Mouse (Mus musculus): ENCODE measurements around the gene Txn2.

Txn2 gene

DNA sequence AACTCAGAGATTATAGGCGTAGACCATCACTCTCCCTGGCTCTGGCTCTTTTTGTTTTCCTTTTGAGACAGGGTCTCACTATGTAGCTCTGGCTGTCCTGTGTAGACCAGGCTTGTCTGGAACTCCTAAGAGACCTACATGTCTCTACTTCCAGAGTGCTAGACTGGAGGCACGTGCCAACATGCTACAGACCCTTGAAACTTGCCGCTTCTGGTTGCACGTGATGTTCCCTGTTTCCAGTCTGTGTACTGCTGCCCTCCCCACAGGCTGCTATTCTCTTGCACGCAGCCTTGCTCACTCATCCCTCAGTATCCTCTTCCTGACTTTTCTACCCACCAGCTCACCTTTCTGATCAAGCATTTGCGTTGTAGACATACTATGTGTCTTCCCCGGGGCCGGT, 22.7 kb downstream of the Txn2 start:
- no peak for DNase-seq

DNA sequence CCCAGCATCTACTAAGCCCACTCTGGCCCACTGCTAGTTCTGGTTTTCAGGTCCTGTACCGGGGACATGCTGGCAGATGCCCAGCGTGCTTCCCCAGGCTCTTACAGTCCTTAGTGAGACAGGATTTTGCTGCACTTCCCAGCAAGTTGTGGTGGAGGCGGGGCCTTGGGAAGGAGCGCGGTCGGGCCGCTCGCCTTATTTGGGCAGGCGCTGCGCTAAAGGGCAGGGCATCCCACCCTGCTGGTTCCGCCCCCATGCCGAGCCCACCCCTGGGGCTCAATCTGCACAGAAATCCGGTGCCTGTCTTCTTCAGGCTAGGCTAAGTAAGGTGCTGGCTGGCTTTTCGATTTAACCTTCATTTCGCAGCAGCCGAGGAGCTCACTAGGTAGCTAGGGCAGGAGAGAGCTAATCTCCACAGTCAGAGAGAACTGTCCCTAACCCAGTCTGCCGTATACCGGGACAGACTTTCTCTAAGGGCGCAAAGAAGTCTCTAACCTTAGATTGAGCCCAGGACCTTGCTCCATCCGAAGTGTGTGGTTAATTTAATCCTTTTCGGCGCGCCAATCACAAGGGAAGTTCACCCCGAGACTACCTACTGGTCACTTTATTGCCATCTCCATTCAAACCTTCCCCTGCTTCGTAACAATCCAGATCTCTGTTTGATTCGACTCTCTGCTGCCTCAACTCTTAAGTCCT, 23.4 kb downstream of the Txn2 start:
- DNase-seq = peak; percentile 82

DNA sequence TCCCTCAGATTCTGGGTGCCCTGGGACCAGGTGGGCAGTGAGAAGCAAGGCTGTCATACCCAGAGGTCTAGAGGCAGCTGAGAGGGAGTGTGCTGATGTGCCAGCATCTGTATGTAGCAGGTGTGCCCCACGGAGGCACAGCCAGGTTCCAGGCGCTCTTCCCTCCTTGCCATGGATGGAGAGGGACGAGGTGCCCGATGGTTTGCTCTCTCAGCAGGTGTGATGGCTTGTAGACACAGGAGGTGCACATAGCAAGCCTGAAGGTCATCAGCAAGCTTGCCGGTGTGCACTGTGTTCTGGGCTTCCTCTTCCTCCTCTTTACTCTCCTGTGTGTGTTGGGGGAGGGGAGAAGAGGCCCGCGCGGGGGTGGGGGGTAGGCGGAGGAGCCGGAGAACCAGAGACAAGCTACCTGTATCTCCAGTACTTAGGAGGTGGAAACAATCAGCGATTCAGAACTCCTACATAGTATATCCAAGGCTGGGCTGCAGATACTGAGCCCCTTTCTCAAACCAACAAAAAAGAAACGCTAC, 24.4 kb downstream of the Txn2 start:
- no peak for DNase-seq

DNA sequence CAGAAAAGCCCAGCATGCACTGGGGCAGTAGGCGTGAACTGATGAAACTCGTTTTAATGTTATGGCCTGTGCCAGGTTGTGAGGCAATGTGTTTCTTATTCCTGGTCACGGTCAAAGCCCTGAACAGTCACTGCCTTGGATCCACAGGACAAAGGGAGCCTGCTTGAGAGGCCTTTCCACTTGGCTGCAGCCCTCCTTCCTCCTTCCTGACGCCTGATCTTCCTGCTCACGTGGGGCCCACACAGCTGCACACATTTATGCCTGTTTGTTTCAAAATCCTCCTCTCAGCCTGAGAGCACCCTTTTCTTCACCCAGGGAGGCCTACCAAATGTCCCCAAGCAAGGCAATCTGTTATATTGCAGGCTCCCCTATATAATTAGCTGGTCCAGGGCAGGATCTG, 25.6 kb downstream of the Txn2 start:
- peak; percentile 54 for DNase-seq

DNA sequence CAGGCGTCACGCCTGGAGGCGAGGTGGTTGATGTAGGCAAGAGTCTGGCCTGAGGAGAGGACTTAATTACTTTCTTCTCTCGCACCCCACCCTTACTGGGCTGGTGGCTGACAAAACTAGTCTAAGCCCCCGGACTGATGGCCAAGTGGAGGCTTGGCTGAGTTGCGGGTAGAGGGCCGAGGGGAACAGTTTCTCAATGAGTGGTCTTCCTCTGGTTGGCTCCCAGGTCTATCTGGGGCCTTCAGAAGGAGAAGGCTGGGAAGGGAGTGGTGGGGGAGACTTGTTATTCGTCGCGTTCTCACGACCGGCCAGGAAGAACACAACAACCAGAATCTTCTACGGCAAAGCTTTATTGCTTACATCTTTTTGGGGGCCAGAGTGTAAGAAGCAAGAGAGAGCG, 33.9 kb downstream of the Txn2 start:
- no peak for DNase-seq

DNA sequence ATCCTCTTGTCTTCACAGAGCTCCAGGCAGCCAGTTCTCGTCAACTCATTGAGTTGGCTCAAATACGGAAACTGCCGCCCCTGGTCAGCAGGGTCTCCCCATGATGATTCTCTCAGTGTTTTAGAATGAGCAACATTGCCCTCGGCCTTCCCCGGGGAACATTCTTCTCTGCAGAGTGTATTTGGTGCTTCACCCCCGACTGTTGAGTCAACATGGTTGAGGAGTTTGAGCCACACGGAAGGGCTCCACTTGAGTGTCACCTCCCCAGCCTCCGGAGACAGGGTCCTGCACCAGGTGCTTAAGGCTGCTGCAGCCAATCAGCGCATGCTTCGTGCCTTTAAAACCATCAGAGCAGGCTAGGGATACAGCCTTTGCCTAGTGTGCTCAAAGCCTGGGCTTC, 35.5 kb downstream of the Txn2 start:
- no peak for DNase-seq

DNA sequence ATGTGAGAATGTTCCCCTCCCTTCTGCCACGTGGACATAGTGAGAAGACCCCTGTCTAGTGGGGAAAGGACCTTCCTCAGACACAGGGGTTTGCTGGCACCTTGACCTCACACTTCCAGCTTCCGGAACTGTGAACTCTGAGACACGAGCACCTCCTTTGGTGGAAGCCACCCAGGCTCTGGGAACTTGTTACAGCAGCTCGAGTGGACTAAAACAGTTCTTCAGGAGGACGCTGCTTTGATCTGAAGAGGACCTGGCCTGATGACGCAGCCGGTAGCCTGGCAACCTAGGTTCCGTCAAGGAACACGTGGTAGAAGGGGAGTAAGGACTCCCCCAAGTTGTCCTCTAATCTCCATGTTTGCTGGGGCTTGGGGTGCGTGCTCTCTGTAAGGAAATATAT, 36.4 kb downstream of the Txn2 start:
- DNase-seq = no peak

DNA sequence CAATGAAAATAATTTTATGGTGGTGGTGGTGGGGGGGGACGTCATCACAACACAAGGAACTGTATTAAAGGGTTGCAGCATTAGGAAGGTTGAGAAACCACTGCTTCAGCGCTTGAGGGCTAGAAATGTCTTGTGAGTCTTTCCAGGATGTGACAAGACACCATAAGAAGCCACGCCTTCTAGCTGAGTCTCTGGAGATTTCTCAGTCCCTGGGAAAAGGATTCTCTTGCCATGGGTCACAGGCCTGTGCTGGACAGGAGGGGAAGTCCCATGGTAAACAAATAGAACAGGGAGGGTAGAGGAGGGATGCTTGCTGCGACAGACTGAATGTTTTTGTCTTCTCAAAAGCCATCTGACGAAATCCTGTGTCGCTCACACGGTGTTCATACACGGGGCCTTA, 37.0 kb downstream of the Txn2 start:
- no peak for DNase-seq

DNA sequence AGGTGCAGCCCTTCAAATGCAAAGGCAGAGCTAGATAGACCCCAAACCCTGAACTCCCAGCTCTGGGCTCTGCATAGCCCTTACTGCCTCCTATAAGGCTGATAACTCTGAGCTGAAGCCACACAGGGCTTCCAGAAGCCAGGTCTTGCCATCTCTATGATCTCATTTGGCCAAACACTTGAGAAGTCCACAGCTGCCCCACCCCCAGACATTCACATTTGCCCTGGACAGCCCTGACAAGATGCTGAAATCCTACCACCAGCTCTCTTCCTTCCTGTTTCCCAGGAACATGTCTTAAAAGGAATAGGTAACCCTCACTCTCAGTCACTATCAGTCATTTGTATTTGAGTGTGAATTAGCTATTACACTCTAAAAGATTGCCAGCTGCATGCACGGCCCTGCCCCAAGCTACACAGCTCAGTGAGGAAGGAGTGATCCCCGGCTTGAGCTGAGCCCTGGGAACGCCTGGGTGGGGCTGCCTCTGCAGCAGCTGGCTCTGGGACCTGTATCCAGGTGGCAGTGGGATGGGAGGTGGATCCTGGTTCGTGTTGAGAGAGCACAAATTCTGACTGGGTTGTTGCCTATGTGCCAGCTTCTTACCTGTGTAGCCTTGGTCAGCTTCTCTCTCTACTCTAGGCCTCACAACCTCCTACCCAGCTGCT, 38.9 kb downstream of the Txn2 start:
- DNase-seq = no peak

DNA sequence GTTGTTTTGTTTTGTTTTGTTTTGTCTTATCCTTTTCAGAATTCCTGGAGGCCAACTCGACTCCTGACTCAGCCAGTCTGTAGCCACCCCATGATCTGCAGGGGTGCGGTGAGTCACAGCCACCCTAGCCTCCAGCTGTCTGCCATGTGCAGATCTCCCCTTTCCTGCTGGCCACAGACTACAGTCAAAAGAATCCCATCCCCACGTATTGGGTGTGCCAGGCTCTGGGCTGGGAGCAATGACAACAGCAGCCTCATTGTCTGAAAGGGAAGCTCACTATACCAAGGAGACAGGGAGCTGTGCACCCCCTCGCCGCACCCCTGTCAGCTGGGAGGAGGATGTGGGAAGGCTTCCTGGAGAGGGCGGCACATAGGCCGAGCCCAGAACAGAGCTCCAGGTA, 40.5 kb downstream of the Txn2 start:
- no peak for DNase-seq

DNA sequence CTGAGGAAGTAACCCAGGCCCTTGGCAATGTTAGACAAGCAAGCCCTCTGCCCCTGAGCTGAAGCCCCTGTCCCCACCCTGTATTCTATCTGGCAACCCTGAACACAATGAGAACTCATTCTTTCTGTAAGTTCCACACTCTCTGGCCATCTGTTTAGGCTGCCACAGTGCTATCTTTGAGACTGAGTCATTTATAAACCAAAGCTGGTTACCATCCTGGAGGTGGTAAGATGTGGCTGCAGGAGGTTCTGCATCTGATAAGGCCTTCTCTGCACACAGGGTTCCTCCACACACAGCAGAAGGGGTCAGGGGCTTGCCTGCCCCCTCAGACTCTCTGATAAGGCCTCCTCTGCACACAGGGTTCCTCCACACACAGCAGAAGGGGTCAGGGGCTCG, 41.7 kb downstream of the Txn2 start:
- DNase-seq = no peak

DNA sequence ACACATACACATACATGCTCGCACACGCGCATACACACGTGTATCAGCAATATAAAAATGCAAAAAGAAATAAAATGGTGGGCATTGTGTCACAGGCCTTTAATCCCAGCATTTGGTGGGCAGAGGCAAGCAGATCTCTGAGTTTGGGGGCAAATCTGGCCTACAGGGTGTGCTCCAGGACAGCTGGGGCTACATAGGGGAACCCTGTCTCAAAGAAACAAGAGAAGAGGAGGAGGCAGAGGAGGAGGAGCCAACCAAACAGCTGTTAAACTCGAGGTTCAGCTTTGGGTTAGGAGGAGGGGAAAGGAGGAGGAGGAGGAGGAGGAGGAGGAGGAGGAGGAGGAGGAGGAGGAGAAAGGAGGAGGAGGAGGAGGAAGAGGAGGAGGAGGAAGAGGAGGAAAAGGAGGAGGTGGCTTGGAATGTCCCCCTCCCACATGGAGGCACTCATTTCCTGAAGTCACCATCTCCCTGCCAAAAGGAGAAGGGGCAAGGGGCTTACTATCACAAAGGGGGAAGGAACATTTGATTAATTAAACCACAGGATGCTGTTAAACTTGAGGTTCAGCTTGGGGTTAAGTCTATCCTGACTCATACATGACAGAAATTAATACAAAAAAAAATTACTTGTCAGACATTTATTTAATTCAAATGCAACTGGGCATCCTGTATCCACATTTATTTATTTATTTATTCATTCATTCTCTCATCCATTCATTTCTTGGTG, 42.3 kb downstream of the Txn2 start:
- no peak for DNase-seq

DNA sequence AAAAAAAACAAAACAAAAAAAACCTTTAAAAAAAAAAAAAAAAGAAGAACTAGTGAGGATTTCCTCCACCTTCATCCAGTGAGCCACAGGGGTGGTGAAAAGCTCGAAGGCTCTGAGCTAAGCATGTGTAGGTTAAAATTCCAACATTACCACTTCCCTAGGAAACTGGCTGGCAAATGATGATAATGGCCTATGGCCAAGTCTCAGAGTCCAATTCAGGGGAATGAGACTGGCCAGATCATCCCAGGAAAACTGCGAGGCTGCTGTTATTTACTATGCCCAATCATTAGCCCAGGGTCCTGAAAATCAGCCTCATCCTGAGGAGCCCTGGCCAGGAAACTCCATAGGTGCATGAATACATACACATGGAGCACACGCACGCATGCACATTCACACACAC, 42.9 kb downstream of the Txn2 start:
- DNase-seq = peak; percentile 50

DNA sequence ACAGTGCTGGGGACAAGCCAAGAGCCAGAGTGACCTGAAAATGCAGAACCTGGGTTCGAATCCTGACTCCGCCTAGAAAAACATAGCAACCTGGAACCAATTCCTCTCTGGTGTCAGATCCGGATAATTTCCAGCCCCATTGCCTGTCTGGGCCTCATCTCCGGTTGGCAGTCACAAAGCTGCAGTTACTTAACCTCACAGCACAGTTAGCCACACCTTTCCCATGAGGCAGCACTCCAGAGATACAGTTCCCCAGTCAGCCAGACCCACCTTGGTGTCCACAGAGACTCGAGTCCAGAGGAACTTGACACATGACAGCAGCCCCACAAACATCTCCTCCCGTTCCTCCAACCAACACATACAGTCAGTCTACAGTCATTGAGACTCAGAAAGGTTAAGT, 43.6 kb downstream of the Txn2 start:
- no peak for DNase-seq

DNA sequence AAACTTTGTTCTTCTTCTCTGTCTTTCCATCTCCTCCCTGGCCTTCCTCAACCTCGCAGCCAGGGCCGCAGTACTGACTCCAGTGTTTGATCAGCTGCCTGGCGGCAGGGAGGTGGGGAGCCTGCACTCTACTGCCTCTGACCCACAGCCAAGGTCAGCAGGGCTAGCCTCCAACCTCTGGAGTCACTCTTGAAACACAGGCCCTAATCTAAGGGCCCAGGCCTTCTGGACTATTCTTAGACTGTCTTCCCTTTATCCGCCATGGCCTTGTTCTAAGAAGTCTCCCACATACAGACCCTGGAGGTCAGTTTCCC, 45.2 kb downstream of the Txn2 start:
- DNase-seq = no peak

DNA sequence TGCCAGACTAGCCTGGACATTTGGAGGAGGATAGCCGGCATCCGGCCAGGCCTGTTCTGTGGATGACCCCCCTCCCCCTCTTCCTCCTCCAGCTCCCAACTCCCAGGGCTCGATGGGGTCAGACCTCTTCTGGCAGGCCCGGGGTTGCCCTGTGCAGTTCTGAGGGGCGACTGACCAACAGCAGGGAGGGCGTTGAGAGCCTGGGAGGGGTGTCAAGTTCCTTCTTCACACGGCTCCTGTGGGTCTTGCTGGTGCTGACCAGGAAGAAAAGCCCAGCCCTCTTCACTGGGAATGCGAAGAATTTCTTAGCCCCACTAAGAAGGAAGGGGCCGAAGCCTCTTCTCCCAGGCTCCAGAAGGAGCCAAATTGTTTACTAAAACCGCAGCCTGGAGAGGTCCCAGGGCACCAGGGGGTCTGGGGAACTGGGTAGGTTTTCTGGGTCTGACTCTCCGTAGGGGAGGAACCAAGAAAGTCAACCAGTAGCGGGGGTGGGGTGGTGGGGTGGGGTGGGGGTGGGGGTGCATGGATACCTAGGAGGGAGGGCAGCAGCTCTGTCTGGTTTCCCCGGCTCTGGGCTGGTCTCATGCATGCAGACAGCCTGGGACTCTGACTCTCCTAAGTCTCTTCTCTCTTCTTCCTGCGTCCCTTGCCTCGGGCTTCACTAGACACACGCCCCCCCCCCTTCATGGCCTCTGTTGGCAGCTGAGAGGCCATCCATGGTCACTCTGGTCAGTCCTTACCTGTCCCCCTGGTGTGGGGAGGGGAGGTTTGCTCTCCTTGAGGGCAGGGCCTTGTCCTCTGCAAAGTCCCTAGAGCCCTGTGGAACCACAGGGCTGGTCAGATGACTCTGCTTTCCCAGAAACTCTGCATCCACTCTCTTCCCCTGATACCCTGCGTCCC, 45.8 kb downstream of the Txn2 start:
- no peak for DNase-seq

DNA sequence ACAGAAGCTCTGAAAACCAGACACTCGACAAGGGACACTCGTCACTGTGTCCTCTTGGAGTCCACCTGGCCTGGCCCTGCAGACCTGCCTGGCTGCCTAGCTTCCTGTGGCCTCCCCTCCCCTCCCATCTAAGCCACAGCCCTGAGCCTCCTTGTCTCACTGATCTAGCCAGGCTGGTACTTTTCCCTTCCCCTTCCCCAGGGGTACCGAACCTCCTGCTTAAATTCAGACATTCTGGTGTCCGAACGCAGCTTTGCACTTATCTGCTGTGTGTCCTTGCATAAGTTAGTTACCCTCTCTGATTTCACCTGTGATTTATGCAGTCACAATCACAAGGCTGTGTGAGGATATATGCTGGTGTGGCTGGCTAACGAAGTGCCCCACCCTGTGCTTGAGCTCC, 46.5 kb downstream of the Txn2 start:
- no peak for DNase-seq

DNA sequence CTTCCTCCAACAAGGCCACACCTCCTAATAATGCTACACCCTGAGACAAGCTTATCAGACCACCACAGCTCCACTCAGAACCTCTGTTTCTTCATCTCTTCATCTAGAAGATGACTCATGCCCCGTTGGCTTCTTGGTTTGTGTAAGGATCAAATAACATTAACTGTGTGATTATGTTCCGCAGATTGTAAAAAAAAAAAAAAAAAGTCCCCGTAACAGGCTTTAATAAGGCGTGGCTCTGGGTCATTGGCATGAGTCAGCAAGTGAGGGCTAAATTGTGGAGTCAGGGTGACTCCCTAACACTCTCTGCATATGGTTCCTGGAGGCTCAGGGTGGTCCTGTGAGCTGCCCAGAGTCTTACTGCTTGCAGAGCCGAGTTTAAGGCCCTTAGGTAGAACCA, 47.1 kb downstream of the Txn2 start:
- DNase-seq = no peak

DNA sequence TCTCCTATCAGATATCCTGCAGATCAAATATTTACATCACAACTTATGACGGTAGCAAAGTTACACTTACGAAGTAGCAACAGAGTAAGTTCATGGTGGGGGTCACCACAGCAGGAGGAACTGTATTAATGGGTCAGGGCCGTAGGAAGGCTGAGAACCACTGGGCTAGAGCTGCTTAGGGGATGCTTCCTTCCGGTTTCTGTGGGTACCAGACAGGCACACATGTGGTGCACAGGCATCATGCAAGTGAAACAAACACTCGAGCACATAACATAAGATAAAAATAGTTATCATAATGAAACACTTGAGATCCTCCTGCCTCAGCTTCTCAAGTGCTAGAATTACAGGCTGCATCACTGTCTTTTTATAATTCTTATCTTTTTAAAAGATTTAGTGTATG, 48.1 kb downstream of the Txn2 start:
- DNase-seq = no peak

DNA sequence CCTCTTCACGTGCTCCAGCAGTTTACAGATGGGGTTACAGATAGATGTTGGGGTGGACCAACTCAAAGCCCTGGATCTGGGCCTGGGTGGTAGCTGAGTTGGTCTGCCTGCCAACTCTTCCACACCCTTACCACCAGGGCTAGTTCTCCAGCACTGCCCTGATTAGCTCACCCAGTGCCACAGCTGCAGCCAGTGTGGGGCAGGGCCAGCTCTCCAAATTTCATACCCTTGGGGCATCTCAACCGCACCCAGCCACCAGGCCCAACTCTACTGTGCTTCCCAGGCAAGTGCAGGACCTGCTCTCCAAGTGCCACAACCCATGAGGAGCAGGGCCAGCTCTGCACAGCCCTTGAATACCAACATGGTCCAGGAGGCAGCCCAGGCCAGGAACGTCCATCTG, 49.0 kb downstream of the Txn2 start:
- DNase-seq = no peak

DNA sequence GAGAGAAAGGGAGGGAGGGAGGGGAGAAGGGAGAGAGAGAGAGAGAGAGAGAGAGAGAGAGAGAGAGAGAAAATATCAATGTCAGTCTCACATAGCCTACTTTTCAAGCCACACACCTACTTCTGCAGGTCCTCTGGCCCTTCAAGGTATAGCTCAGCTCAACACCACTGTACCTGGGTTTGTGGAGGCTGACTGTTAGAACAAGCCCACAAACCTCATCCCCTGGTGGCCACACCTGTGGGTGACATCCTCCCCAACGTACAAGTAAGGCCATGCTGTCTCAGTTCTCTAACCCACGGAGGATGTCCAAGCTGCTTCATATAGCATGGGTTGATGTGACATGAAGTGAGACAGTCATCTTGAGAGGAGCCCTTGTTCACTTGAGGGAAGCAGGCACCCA, 51.6 kb downstream of the Txn2 start:
- DNase-seq = no peak

DNA sequence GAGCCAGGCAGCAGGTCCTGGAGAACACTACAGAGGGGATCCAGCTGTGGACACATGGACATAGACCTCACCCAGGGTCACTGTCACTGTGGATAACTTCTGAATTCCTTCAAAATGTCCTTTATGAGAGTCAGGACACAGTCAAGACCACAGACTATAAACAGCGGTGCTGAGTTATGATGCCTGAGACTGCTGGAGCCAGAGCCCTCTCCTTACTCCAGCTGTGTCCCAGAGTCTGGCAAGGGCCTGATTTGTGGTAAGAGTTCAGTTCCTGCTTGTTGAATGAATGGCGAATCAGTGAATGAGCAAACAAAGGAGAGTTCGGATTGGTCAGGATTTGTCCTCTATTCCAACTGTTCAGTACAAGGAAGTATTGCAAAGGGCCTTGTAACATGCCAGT, 52.1 kb downstream of the Txn2 start:
- no peak for DNase-seq

DNA sequence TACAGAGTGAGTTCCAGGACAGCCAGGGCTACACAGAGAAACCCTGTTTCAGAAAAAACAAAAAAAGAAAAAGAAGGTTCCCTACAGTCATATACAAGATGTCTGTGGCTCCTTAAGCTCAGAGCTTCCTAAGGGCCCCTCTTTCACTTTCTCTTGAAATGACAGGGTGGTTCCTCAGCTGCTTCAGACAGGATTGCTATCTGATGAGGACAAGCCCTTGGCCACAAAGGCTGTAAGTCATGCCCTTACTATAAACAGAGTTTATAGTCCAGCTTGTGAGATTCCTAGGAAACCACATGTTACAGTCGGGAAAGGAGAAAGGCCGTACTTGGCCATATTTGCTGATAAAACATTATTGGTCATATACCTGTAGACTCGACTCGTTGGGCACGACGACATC, 52.9 kb downstream of the Txn2 start:
- DNase-seq = no peak

Data from kidney, adult 18-20 months (tissue).